Mouse (Mus musculus): ENCODE data around the gene Kmt2d. TPM values are rescaled to one million over a fixed set of nuclear protein-coding genes. Genes with fewer than 3 reads are reported as not detected.

Kmt2d gene
- polyA plus RNA-seq, 1 experiment = 105 TPM

DNA sequence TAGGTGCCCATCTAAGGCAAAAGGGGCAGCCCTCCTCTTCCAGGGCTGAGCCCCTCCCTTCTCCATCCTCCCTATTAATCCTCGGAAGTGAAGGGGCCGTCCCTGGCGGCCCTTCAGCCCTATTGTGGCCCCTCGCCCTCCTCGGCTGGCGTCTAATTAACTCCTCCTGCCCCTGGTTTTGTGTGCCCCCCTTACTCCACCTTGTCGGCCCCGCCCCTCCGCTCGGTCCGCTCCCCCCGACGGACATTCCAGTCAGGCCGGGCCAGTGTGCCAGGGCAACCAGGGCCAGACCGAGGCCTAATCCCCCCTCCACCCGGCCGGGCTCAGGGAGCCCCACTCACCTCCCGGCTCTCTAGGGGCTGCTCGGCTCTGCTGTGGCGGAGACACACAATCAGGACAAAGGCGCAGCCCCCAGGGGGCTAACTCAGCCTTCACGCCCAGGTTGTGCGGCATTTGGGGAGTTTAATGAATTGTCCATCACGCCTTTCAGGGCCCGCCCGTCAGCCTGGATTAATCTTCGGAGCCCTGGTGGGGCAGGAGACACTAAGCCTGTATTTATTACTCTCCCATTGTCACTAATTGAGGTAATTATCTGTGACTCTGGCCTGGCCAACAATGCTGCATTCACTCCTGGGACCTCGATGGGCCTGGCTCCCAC lies 73.0 kb downstream of the Kmt2d start:
- 32% methylated on average over 28 of the region's 28 CpGs for WGBS

DNA sequence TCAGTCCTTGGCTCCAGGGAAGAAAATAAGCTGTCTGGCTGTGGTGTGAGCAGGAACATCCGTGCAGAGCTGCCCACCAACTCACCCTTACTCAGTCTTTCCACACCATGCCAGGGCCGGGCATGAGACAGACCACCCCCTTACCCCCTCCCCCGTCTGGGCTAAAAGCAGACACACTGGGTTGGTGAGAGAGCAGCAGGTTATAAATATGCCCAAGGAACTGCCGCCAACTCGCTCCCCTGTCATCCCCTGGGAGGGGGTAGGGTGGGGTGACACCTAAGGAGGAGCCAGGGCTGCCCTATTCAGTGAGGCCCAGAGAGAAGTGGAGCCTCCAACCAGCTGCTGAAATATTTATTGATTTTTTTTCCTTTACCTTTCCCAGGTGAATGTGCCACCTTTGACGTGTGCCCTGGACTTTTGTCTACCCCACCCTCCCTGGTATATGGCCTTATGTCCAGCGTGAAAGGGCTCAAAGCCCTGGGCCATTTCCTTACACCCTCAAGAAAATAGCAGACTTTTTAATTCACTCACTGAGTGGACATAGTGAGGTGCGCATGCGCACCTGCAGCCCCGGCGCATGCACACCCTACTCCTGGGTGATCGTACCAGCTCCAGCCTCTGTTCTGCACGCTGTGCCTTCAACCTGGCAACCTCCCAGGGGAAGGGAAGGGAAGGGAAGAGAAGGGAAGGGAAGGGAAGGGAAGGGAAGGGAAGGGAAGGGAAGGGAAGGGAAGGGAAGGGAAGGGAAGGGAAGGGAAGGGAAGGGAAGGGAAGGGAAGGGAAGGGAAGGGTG lies 74.0 kb downstream of the Kmt2d start:
- Histone ChIP-seq H3K4me1 (ENCODE audit: control insufficient read depth, insufficient read depth, low read length) (no peaks in the 10 kb centered on the region; the same call in 1 of the 2 replicates), H3K4me3 (replicated peaks; ENCODE audit: control insufficient read depth, low read depth, low read length) (no peak overlapping the region), H3K27ac (ENCODE audit: control insufficient read depth, insufficient read depth, low read depth, low read length, poor library complexity) (no peak overlapping the region)
- 9% methylated on average over 13 of the region's 13 CpGs for WGBS
- no peak for TF ChIP-seq POLR2A (IDR thresholded peaks at IDR 0.05; ENCODE audit: borderline replicate concordance, control insufficient read depth, low read depth, low read length)
- no peak for TF ChIP-seq CTCF (IDR thresholded peaks at IDR 0.05; ENCODE audit: control insufficient read depth, insufficient read depth, low read length)

More for the DNA sequence above, 73.0 kb downstream of the Kmt2d start:
- TF ChIP-seq POLR2A (IDR thresholded peaks at IDR 0.05; ENCODE audit: borderline replicate concordance, control insufficient read depth, low read depth, low read length) = no peak
- TF ChIP-seq CTCF (IDR thresholded peaks at IDR 0.05; ENCODE audit: control insufficient read depth, insufficient read depth, low read length) = no peak
- no peaks in the 10 kb centered on the region for H3K4me1 ChIP-seq (ENCODE audit: control insufficient read depth, insufficient read depth, low read length)
- no peak overlapping the region for H3K4me3 ChIP-seq (replicated peaks; ENCODE audit: control insufficient read depth, low read depth, low read length)
- H3K27ac ChIP-seq (ENCODE audit: control insufficient read depth, insufficient read depth, low read depth, low read length, poor library complexity) = no peak overlapping the region

- WGBS = 3% methylated on average over 13 of the region's 13 CpGs
- no peak overlapping the region for H3K27ac ChIP-seq (ENCODE audit: control insufficient read depth, insufficient read depth, low read depth, low read length, poor library complexity)
Measured at GRCm38 (mm10) chr15:98793141-98793698, 77.8 kb downstream of the Kmt2d start.

GRCm38 (mm10) chr15:98792233-98793020 lies 78.6 kb downstream of the Kmt2d start:
- 3% methylated on average over 75 of the region's 75 CpGs for WGBS
- no peak for TF ChIP-seq CTCF (IDR thresholded peaks at IDR 0.05; ENCODE audit: control insufficient read depth, insufficient read depth, low read length)
- no peak for TF ChIP-seq POLR2A (IDR thresholded peaks at IDR 0.05; ENCODE audit: borderline replicate concordance, control insufficient read depth, low read depth, low read length)

More at GRCm38 (mm10) chr15:98793141-98793698, 77.8 kb downstream of the Kmt2d start:
- H3K4me1 ChIP-seq (ENCODE audit: control insufficient read depth, insufficient read depth, low read length) = no peaks in the 10 kb centered on the region; the same call in 1 of the 2 replicates
- H3K4me3 ChIP-seq (replicated peaks; ENCODE audit: control insufficient read depth, low read depth, low read length) = no peak overlapping the region
- no peak for TF ChIP-seq CTCF (IDR thresholded peaks at IDR 0.05; ENCODE audit: control insufficient read depth, insufficient read depth, low read length)
- TF ChIP-seq POLR2A (IDR thresholded peaks at IDR 0.05; ENCODE audit: borderline replicate concordance, control insufficient read depth, low read depth, low read length) = no peak

DNA sequence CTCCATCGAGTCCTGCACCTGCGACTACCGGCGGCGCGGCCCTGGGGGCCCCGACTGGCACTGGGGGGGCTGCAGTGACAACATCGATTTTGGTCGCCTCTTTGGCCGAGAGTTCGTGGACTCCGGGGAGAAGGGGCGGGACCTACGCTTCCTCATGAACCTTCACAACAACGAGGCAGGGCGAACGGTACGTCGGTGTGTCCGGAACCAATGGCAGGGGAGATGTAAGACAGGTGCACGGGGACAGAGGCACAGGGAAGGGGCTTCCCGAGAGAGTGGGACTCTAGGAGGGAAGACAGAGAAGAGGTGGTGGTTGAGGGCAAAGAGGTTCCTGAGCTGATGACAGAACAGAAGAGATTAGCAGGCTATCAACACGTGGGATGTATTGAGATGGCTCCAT lies 79.2 kb downstream of the Kmt2d start:
- 1% methylated on average over 23 of the region's 23 CpGs for WGBS
- H3K4me3 ChIP-seq (replicated peaks; ENCODE audit: control insufficient read depth, low read depth, low read length) = no peak overlapping the region
- no peak for TF ChIP-seq CTCF (IDR thresholded peaks at IDR 0.05; ENCODE audit: control insufficient read depth, insufficient read depth, low read length)
- TF ChIP-seq POLR2A (IDR thresholded peaks at IDR 0.05; ENCODE audit: borderline replicate concordance, control insufficient read depth, low read depth, low read length) = no peak
- H3K4me1 ChIP-seq (ENCODE audit: control insufficient read depth, insufficient read depth, low read length) = no peaks in the 10 kb centered on the region; the same call in 1 of the 2 replicates
- H3K27ac ChIP-seq (ENCODE audit: control insufficient read depth, insufficient read depth, low read depth, low read length, poor library complexity) = no peak overlapping the region

More at GRCm38 (mm10) chr15:98792233-98793020, 78.6 kb downstream of the Kmt2d start:
- Histone ChIP-seq H3K27ac (ENCODE audit: control insufficient read depth, insufficient read depth, low read depth, low read length, poor library complexity) (no peak overlapping the region), H3K4me1 (ENCODE audit: control insufficient read depth, insufficient read depth, low read length) (no peaks in the 10 kb centered on the region; the same call in 1 of the 2 replicates), H3K4me3 (replicated peaks; ENCODE audit: control insufficient read depth, low read depth, low read length) (no peak overlapping the region)

- no peak for TF ChIP-seq CTCF (IDR thresholded peaks at IDR 0.05; ENCODE audit: control insufficient read depth, insufficient read depth, low read length)
- TF ChIP-seq POLR2A (IDR thresholded peaks at IDR 0.05; ENCODE audit: borderline replicate concordance, control insufficient read depth, low read depth, low read length) = no peak
- H3K4me1 ChIP-seq (ENCODE audit: control insufficient read depth, insufficient read depth, low read length) = no peaks in the 10 kb centered on the region; the same call in 1 of the 2 replicates
Measured at GRCm38 (mm10) chr15:98791221-98791620, 79.8 kb downstream of the Kmt2d start.

GRCm38 (mm10) chr15:98790761-98791160 lies 80.2 kb downstream of the Kmt2d start:
- Histone ChIP-seq H3K27ac (ENCODE audit: control insufficient read depth, insufficient read depth, low read depth, low read length, poor library complexity) (no peak overlapping the region), H3K4me3 (replicated peaks; ENCODE audit: control insufficient read depth, low read depth, low read length) (no peak overlapping the region), H3K4me1 (ENCODE audit: control insufficient read depth, insufficient read depth, low read length) (no peaks in the 10 kb centered on the region; the same call in 1 of the 2 replicates)
- whole genome bisulfite sequencing = 2% methylated on average over 23 of the region's 23 CpGs
- no peak for TF ChIP-seq CTCF (IDR thresholded peaks at IDR 0.05; ENCODE audit: control insufficient read depth, insufficient read depth, low read length)
- TF ChIP-seq POLR2A (IDR thresholded peaks at IDR 0.05; ENCODE audit: borderline replicate concordance, control insufficient read depth, low read depth, low read length) = no peak

More at GRCm38 (mm10) chr15:98791221-98791620, 79.8 kb downstream of the Kmt2d start:
- H3K27ac ChIP-seq (ENCODE audit: control insufficient read depth, insufficient read depth, low read depth, low read length, poor library complexity) = no peak overlapping the region
- WGBS = 3% methylated on average over 12 of the region's 12 CpGs
- no peak overlapping the region for H3K4me3 ChIP-seq (replicated peaks; ENCODE audit: control insufficient read depth, low read depth, low read length)
